In the genomic region with DNA sequence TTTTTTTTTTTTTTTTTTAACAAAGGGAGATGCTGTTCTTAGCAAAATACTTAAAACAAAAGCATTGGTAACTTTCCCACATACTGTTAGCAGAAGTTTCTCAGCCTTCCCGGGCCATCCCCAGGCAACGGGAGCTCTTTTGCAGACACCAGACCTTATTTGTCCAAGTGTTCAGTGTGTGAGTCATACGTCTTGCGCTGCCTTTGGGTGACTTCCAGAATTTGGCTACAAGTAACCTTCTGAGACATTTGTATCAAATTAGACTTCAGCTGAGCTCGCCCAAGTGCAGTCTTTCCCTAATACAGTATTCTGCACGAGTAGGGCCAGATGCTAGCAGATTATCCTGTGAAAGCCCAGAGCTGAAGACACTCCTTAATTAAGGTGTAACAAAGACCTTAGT, we compare ENCODE assay signal across 8 mouse cellular contexts. TPM values are rescaled to one million over a fixed set of nuclear protein-coding genes. Genes with fewer than 3 reads are reported as not detected.
DNase-seq lines count a peak whose midpoint lies in the region; ATAC-seq and TF ChIP-seq lines count a peak whose summit lies in the region.

No protein-coding gene starts in this region.

- no peak for TF ChIP-seq POLR2A in limb, embryonic 14.5 days (IDR thresholded peaks at IDR 0.05; ENCODE audit: borderline replicate concordance, extremely low read depth, insufficient read depth, insufficient read length)

- no peaks in the 10 kb centered on the region for H3K27me3 ChIP-seq in limb, embryonic 14.5 days (ENCODE audit: control insufficient read depth, insufficient read depth, low read length)
- no peaks in the 10 kb centered on the region for H3K27me3 ChIP-seq in limb, embryonic 10.5 days (ENCODE audit: low read depth, poor library complexity, severe bottlenecking)
- H3K27me3 ChIP-seq in embryonic facial prominence, embryonic 15.5 days = no peaks in the 10 kb centered on the region

- H3K9me3 ChIP-seq in limb, embryonic 14.5 days (ENCODE audit: control insufficient read depth, low read length) = no peaks in the 10 kb centered on the region
- H3K9me3 ChIP-seq in limb, embryonic 10.5 days (replicated peaks) = no peaks in the 10 kb centered on the region
- H3K9me3 ChIP-seq in embryonic facial prominence, embryonic 15.5 days (replicated peaks) = no peaks in the 10 kb centered on the region

- peaks cover 8% of the 10 kb centered on the region for H3K4me1 ChIP-seq in limb, embryonic 14.5 days (ENCODE audit: control insufficient read depth, insufficient read depth, low read length)
- H3K4me1 ChIP-seq in limb, embryonic 10.5 days = peaks cover 3% of the 10 kb centered on the region; the same call in 1 of the 2 replicates
- H3K4me1 ChIP-seq in embryonic facial prominence, embryonic 15.5 days = peaks cover 11% of the 10 kb centered on the region; the same call in 1 of the 2 replicates

- no peak overlapping the region for H3K4me2 ChIP-seq in limb, embryonic 14.5 days (replicated peaks; ENCODE audit: low read depth, low read length, severe bottlenecking)
- no peak overlapping the region for H3K4me2 ChIP-seq in embryonic facial prominence, embryonic 15.5 days (replicated peaks)

- DNase-seq in limb, embryonic 14.5 days (ENCODE audit: low spot score) = peak; percentile 71
- DNase-seq in limb, embryonic 10.5 days (ENCODE audit: low spot score) = no peak
- DNase-seq in heart, postnatal 14 days = peak; percentile 68 to 74
- DNase-seq in lung, postnatal 10 days = peak; percentile 77
- no peak for DNase-seq in spleen, adult 18-20 months
- DNase-seq in cerebellum, postnatal 36 days = no peak
- no peak for DNase-seq in layer of hippocampus, postnatal 14 days (ENCODE audit: low spot score in 2 of 2)

- no peak overlapping the region for H3K27ac ChIP-seq in limb, embryonic 14.5 days (replicated peaks; ENCODE audit: low read depth, low read length)
- no peak overlapping the region for H3K27ac ChIP-seq in limb, embryonic 10.5 days
- no peak overlapping the region; the same call in 1 of the 2 replicates for H3K27ac ChIP-seq in embryonic facial prominence, embryonic 15.5 days (replicated peaks)

- H3K36me3 ChIP-seq in limb, embryonic 14.5 days (ENCODE audit: control insufficient read depth, insufficient read depth, low read length) = peaks cover 20% of the 10 kb centered on the region
- H3K36me3 ChIP-seq in limb, embryonic 10.5 days = 0 out of 2 replicates have a peak, but pooled peaks cover 2% of the 10 kb centered on the region
- peaks cover 23% of the 10 kb centered on the region for H3K36me3 ChIP-seq in embryonic facial prominence, embryonic 15.5 days

- H3K9ac ChIP-seq in limb, embryonic 14.5 days (ENCODE audit: low read depth, low read length, severe bottlenecking) = no peak overlapping the region
- no peak overlapping the region for H3K9ac ChIP-seq in embryonic facial prominence, embryonic 15.5 days

- ATAC-seq in limb, embryonic 14.5 days (ENCODE audit: low FRiP score, low read depth) = peak; percentile 69
- ATAC-seq in embryonic facial prominence, embryonic 15.5 days (ENCODE audit: insufficient number of reproducible peaks, low FRiP score, low TSS enrichment, low read depth) = 0 out of 2 replicates have a peak, but pooled peaks have one; percentile 55

- intact Hi-C loops in heart, postnatal 14 days (cut with DNase I) = no loop called here

- H3K4me3 ChIP-seq in limb, embryonic 14.5 days (replicated peaks; ENCODE audit: low read length) = no peak overlapping the region
- H3K4me3 ChIP-seq in limb, embryonic 10.5 days = no peak overlapping the region
- H3K4me3 ChIP-seq in embryonic facial prominence, embryonic 15.5 days (replicated peaks) = no peak overlapping the region

- WGBS in limb, embryonic 14.5 days = 41% methylated on average over 6 of the region's 6 CpGs
- 84% methylated on average over 6 of the region's 6 CpGs for WGBS in limb, embryonic 10.5 days
- 27% methylated on average over 6 of the region's 6 CpGs for WGBS in embryonic facial prominence, embryonic 15.5 days

RNA-seq across cellular contexts. Expression of gene Mettl14, which starts 56.7 kb away (rescaled TPM):
- polyA plus RNA-seq in limb, embryonic 14.5 days (2012; rRNA removed) = 12.2 and 15.8 TPM in 2 replicates
- polyA plus RNA-seq in limb, embryonic 14.5 days (2014; fragmentation: Nextera tagmentation; extraction: Ambion mirVana) = 16.7 and 20.4 TPM in 2 replicates
- polyA plus RNA-seq in limb, embryonic 10.5 days (2016; fragmentation: Nextera tagmentation; extraction: Ambion mirVana) = 25.4 and 30.6 TPM in 2 replicates
- polyA plus RNA-seq in embryonic facial prominence, embryonic 15.5 days (2015; fragmentation: Nextera tagmentation; extraction: Ambion mirVana) = 22.5 and 23.5 TPM in 2 replicates
- total RNA-seq in heart, postnatal 14 days (2021) = 10 to 100 TPM; 10.1 to 10.8 TPM
- total RNA-seq in layer of hippocampus, postnatal 14 days (2021) = 10 to 100 TPM; 14.0 to 15.8 TPM

Comparison
In these comparisons a context has a peak if more than half of its experiments do, and no peak if none do; other contexts are left out.
1. DNase-seq: peak in limb, embryonic 14.5 days (single experiment), heart, postnatal 14 days (2 of 2) and lung, postnatal 10 days (single experiment); none in limb, embryonic 10.5 days (single experiment), spleen, adult 18-20 months (0 of 2), cerebellum, postnatal 36 days (0 of 2) and layer of hippocampus, postnatal 14 days (0 of 2).